Mouse (Mus musculus) neural tube, embryonic 12.5 days (tissue): ENCODE data around the gene Crkl. TPM values are rescaled to one million over a fixed set of nuclear protein-coding genes. Genes with fewer than 3 reads are reported as not detected.

Experiments
- ATAC-seq: fragments of 200-750 bp; cut with Nextera tagmentation; 2 replicates; pipeline ENCODE4 v1.8.0; 2017; ENCODE audit warnings: low read depth, mild to moderate bottlenecking, moderate TSS enrichment, moderate library complexity; ENCODE audit not compliant: low FRiP score
- H3K27ac ChIP-seq: fragments of 300-500 bp; sonication (generic); 2 replicates; pipeline ENCODE4 v1.5.1; 2016
- H3K27me3 ChIP-seq: fragments of 300-500 bp; sonication (generic); replicated peaks from 2 replicates; pipeline ENCODE4 v1.6.1; 2016; ENCODE audit warnings: mild to moderate bottlenecking
- H3K36me3 ChIP-seq: fragments of 300-500 bp; sonication (generic); 2 replicates; pipeline ENCODE4 v1.6.1; 2016; ENCODE audit warnings: mild to moderate bottlenecking
- H3K4me1 ChIP-seq: fragments of 300-500 bp; sonication (generic); 2 replicates; pipeline ENCODE4 v1.6.1; 2016
- H3K4me2 ChIP-seq: fragments of 300-500 bp; sonication (generic); replicated peaks from 2 replicates; pipeline ENCODE4 v1.6.1; 2016; ENCODE audit warnings: mild to moderate bottlenecking
- H3K4me3 ChIP-seq: fragments of 300-500 bp; sonication (generic); 2 replicates; pipeline ENCODE4 v1.5.1; 2016
- H3K9ac ChIP-seq: fragments of 300-500 bp; sonication (generic); 2 replicates; pipeline ENCODE4 v1.6.1; 2016; ENCODE audit warnings: mild to moderate bottlenecking
- H3K9me3 ChIP-seq: fragments of 300-500 bp; sonication (generic); 2 replicates; pipeline ENCODE4 v1.6.1; 2016; ENCODE audit warnings: mild to moderate bottlenecking
- WGBS: fragments of 180-500 bp; shearing (Covaris S2); methylation state at CpG from one replicate; pipeline ENCODE4 v1.1.7; 2016; 5-methylcytosine and 5-hydroxymethylcytosine counted together
- polyA plus RNA-seq: library from polyadenylated mRNA; unstranded; fragments of >200 nt; fragmentation: Nextera tagmentation; extraction: Ambion mirVana; gene quantifications from 2 replicates; pipeline ENCODE4 v1.2.1, GENCODE M21; 2016

Gene Crkl
- polyA plus RNA-seq: 91.0 and 102 TPM in 2 replicates

GRCm38 (mm10) chr16:17451541-17452372, at the start of gene Crkl:
Gene Crkl (plus strand): TSS chr16:17451987.
- H3K9me3 ChIP-seq: no peaks in the 10 kb centered on the region
- peaks cover 14% of the 10 kb centered on the region for H3K36me3 ChIP-seq
- H3K4me2 ChIP-seq: peak within 1 kb of the TSS; percentile 88
- H3K9ac ChIP-seq: peak within 1 kb of the TSS; percentile 92
- ATAC-seq: peak; percentile 94
- peak within 1 kb of the TSS; percentile 82 for H3K27ac ChIP-seq
- H3K27me3 ChIP-seq: no peaks in the 10 kb centered on the region
- H3K4me3 ChIP-seq: peak within 1 kb of the TSS; percentile 78
- under 1% methylated on average over 63 of the region's 63 CpGs for WGBS
- peaks cover 8% of the 10 kb centered on the region for H3K4me1 ChIP-seq

DNA sequence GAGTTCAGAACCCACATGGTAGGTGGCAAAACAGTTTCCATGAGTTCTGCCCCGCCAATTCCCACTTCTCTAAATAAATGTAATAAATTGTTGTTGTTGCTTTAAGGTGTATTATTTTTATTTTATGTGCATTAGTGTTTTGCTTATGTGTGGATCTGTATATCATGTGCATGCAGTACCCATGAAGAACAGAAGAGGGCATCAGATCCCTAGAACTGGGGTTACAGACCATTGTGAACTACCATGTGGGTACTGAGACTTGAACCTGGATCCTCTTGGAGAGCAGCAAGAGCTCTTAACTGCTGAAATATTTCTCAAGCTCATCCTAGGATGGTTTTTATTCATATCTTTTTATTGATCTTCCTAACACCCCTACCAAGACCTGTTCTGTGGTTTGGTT, 48.9 kb upstream of the Crkl start:
- no peak for ATAC-seq
- H3K4me2 ChIP-seq: no peak overlapping the region
- H3K27ac ChIP-seq: no peak overlapping the region
- H3K27me3 ChIP-seq: no peaks in the 10 kb centered on the region
- 0 out of 2 replicates have a peak, but pooled peaks cover 2% of the 10 kb centered on the region for H3K36me3 ChIP-seq
- no peak overlapping the region for H3K9ac ChIP-seq
- 78% methylated on average over 1 of the region's 1 CpGs for WGBS
- H3K4me3 ChIP-seq: no peak overlapping the region
- H3K4me1 ChIP-seq: peaks cover 19% of the 10 kb centered on the region
- H3K9me3 ChIP-seq: no peaks in the 10 kb centered on the region

- Histone ChIP-seq H3K9me3 (no peaks in the 10 kb centered on the region), H3K4me3 (peak overlapping the region; percentile 77), H3K9ac (peak overlapping the region; percentile 79), H3K27me3 (no peaks in the 10 kb centered on the region), H3K36me3 (0 out of 2 replicates have a peak, but pooled peaks cover 2% of the 10 kb centered on the region), H3K4me2 (peak overlapping the region; percentile 69), H3K27ac (peak overlapping the region; percentile 74), H3K4me1 (peaks cover 23% of the 10 kb centered on the region)
- WGBS: under 1% methylated on average over 22 of the region's 22 CpGs
- ATAC-seq: peak; percentile 88
Measured at GRCm38 (mm10) chr16:17405271-17405696, 46.5 kb upstream of the Crkl start.

DNA sequence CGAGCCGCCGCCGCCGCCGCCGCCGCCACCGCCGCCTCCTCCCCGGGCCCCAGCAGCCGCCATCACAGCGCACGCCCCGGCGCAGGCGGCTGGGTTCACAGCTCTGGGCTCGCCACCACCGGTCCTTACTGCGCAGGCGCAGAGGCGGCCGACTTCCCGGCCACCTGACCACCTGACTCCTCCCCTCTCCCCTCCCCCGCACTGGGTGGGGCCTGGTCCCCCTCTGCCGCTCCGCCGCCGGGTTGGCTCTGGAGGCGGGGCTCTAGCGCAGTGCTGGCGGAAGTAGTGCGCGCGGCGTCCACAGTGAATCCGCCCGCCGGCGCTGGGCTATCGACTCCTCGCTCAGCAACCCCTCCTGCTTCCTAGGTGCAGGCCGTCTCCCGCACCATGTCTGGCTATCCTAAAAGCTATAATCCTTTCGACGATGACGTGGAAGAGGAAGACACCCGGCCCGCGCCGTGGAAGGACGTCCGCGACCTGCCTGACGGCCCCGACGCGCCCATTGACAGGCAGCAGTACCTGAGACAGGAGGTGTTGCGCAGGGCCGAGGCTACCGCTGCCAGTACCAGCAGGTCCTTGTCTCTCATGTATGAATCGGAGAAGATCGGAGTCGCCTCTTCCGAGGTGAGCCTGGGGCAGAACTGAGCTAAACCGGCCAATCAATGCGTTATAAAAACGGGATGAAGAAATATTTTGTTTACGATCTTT, 45.9 kb upstream of the Crkl start, which contains the start of the genes Snap29 and Pi4ka:
TSS of gene Snap29 (plus strand) at position 251 of the 708 bp plus-strand sequence.
TSS of gene Pi4ka (minus strand) at position 579 of the 708 bp plus-strand sequence.
- peak; percentile 97 for ATAC-seq
- WGBS: under 1% methylated on average over 69 of the region's 69 CpGs
- 0 out of 2 replicates have a peak, but pooled peaks cover 2% of the 10 kb centered on the region for H3K36me3 ChIP-seq
- H3K9me3 ChIP-seq: no peaks in the 10 kb centered on the region
- no peaks in the 10 kb centered on the region for H3K27me3 ChIP-seq
- peak within 1 kb of the TSS; percentile 74 for H3K27ac ChIP-seq
- peak within 1 kb of the TSS; percentile 77 for H3K4me3 ChIP-seq
- H3K4me2 ChIP-seq: peak within 1 kb of the TSS; percentile 69
- H3K9ac ChIP-seq: peak within 1 kb of the TSS; percentile 79
- H3K4me1 ChIP-seq: peaks cover 23% of the 10 kb centered on the region

GRCm38 (mm10) chr16:17406512-17407231, 45.1 kb upstream of the Crkl start:
- Histone ChIP-seq H3K9ac (peak overlapping the region; percentile 79), H3K4me1 (peaks cover 23% of the 10 kb centered on the region), H3K4me2 (peak overlapping the region; percentile 69), H3K36me3 (0 out of 2 replicates have a peak, but pooled peaks cover 2% of the 10 kb centered on the region), H3K27ac (no peak overlapping the region), H3K4me3 (peak overlapping the region; percentile 77), H3K27me3 (no peaks in the 10 kb centered on the region), H3K9me3 (no peaks in the 10 kb centered on the region)
- no peak for ATAC-seq
- WGBS: 42% methylated on average over 9 of the region's 9 CpGs

- H3K4me3 ChIP-seq: no peak overlapping the region
- H3K27me3 ChIP-seq: no peaks in the 10 kb centered on the region
- no peak for ATAC-seq
- no peaks in the 10 kb centered on the region for H3K36me3 ChIP-seq
- no peaks in the 10 kb centered on the region for H3K9me3 ChIP-seq
- WGBS: 95% methylated on average over 2 of the region's 2 CpGs
- peaks cover 23% of the 10 kb centered on the region for H3K4me1 ChIP-seq
- no peak overlapping the region for H3K9ac ChIP-seq
- no peak overlapping the region for H3K4me2 ChIP-seq
- no peak overlapping the region for H3K27ac ChIP-seq
Measured at GRCm38 (mm10) chr16:17409046-17409445, 42.7 kb upstream of the Crkl start.

GRCm38 (mm10) chr16:17410209-17410608, 41.6 kb upstream of the Crkl start:
- Histone ChIP-seq H3K36me3 (no peaks in the 10 kb centered on the region), H3K27me3 (no peaks in the 10 kb centered on the region), H3K4me3 (no peak overlapping the region), H3K4me1 (peaks cover 12% of the 10 kb centered on the region), H3K9ac (no peak overlapping the region), H3K27ac (no peak overlapping the region), H3K9me3 (no peaks in the 10 kb centered on the region), H3K4me2 (no peak overlapping the region)
- 73% methylated on average over 4 of the region's 4 CpGs for WGBS
- ATAC-seq: no peak

DNA sequence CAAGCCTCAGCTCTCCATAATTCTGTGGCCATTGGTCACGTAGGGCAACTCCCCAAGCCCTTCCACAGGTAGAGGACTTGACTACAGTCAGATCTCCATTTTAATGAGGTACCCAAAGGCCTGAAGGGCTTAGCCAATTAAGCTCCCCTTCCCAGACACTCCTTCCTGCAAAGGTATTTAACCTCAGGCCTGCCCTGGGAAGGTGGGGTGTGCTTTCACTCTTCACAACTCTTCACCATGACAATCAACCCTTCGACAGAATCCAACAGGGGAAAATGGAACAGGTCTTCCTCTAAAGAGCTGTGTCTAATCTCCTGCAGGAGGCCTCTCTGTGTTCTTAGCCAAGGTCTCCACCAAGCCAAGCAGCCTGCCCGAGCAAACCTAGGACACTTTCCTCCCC, 28.8 kb upstream of the Crkl start:
- no peak overlapping the region for H3K4me3 ChIP-seq
- H3K27me3 ChIP-seq: no peaks in the 10 kb centered on the region
- H3K9me3 ChIP-seq: no peaks in the 10 kb centered on the region
- H3K4me2 ChIP-seq: no peak overlapping the region
- no peak overlapping the region for H3K9ac ChIP-seq
- peaks cover 58% of the 10 kb centered on the region for H3K36me3 ChIP-seq
- no peaks in the 10 kb centered on the region for H3K4me1 ChIP-seq
- WGBS: 84% methylated on average over 3 of the region's 3 CpGs
- ATAC-seq: no peak
- H3K27ac ChIP-seq: no peak overlapping the region

GRCm38 (mm10) chr16:17432576-17432975, 19.2 kb upstream of the Crkl start:
- Histone ChIP-seq H3K4me2 (no peak overlapping the region), H3K9ac (no peak overlapping the region), H3K27me3 (no peaks in the 10 kb centered on the region), H3K4me3 (no peak overlapping the region), H3K27ac (no peak overlapping the region), H3K36me3 (peaks cover 10% of the 10 kb centered on the region), H3K9me3 (no peaks in the 10 kb centered on the region), H3K4me1 (no peaks in the 10 kb centered on the region)
- WGBS: 74% methylated on average over 2 of the region's 2 CpGs
- ATAC-seq: no peak

DNA sequence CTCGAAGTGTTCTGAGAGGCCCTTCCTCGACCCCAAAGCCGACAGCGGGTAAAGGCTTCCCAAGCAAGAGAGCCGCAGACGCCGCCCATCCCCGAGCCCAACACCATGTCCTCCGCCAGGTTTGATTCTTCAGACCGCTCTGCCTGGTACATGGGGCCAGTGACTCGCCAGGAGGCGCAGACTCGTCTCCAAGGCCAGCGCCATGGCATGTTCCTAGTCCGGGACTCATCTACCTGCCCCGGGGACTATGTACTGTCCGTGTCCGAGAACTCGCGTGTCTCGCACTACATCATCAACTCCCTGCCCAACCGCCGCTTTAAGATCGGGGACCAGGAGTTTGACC, 557 bp downstream of the Crkl start:
- Histone ChIP-seq H3K4me1 (peaks cover 8% of the 10 kb centered on the region), H3K4me3 (peak overlapping the region; percentile 78), H3K27me3 (no peaks in the 10 kb centered on the region), H3K36me3 (peaks cover 20% of the 10 kb centered on the region), H3K9ac (peak overlapping the region; percentile 92), H3K9me3 (no peaks in the 10 kb centered on the region), H3K27ac (peak overlapping the region; percentile 82), H3K4me2 (peak overlapping the region; percentile 88)
- peak; percentile 69 for ATAC-seq
- under 1% methylated on average over 24 of the region's 24 CpGs for WGBS

DNA sequence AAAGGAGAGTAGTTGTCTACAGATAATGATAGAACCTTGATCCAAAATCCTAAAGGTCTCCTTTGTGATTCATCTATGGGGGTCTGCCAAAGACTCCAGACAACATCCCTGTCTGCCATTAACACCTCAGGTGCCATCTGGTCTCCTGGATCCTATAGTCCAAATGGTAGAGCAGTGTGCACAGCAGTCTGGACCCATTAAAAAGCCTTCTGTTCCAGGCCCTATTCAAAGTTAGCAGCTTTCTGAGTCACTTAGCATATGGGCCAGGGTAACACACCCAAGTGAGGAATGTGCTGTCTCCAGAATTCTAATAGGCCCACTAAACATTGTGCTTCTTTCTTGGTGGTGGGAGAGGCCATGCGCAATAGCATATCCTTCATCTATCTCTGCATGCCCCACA, 5.1 kb downstream of the Crkl start:
- no peak for ATAC-seq
- Histone ChIP-seq H3K9me3 (no peaks in the 10 kb centered on the region), H3K36me3 (peaks cover 36% of the 10 kb centered on the region), H3K9ac (no peak overlapping the region), H3K4me3 (no peak overlapping the region), H3K27ac (no peak overlapping the region), H3K4me1 (peaks cover 8% of the 10 kb centered on the region), H3K27me3 (no peaks in the 10 kb centered on the region), H3K4me2 (no peak overlapping the region)
- WGBS: 94% methylated on average over 1 of the region's 1 CpGs

DNA sequence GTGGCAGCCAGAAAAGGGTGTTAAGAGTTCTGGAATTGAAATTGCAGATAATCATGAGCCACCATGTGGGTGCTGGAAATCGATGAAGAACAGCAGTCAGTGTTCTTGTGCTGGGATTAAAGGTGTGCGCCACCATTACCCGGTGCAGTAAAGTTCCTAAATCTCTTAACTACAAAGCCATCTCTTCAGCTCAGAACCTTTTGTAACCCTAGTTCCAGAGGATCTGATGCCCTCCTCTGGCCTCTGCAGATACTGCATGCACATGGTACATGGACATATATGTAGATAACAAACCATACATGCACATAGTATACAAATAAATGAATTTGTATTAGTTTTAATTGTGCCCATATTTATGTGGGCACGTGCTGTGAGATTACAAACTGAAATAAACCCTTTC, 8.5 kb downstream of the Crkl start:
- Histone ChIP-seq H3K27me3 (no peaks in the 10 kb centered on the region), H3K36me3 (peaks cover 33% of the 10 kb centered on the region), H3K9me3 (no peaks in the 10 kb centered on the region), H3K4me1 (peaks cover under 1% of the 10 kb centered on the region), H3K27ac (no peak overlapping the region), H3K9ac (no peak overlapping the region), H3K4me3 (no peak overlapping the region), H3K4me2 (no peak overlapping the region)
- ATAC-seq: no peak
- 92% methylated on average over 4 of the region's 4 CpGs for WGBS
